Mouse (Mus musculus) heart, embryonic 14.5 days (tissue): ENCODE measurements around the gene Atp5d. TPM values are rescaled to one million over a fixed set of nuclear protein-coding genes. Genes with fewer than 3 reads are reported as not detected.

Experiments
- polyA plus RNA-seq: library from polyadenylated mRNA; unstranded; fragments of >200 nt; fragmentation: Nextera tagmentation; extraction: Ambion mirVana; gene quantifications from 2 replicates; pipeline ENCODE4 v1.2.1, GENCODE M21; 2014

Atp5d gene
- polyA plus RNA-seq, 1 experiment from 2014 or later = 1,015 TPM

Other genes with a start within 250 kb of the Atp5d start
- gene Cfd, start 247.8 kb upstream of the Atp5d start, polyA plus RNA-seq = not detected in 2 replicates
- 34.7 TPM in 2 replicates for gene Med16, start 229.7 kb upstream of the Atp5d start, polyA plus RNA-seq
- gene Gm26602, start 227.8 kb upstream of the Atp5d start, polyA plus RNA-seq = 4.6 TPM in 1 of 2 replicates, not detected in the other
- gene Kiss1r, start 221.7 kb upstream of the Atp5d start, polyA plus RNA-seq = 0.19 and 0.70 TPM in 2 replicates
- gene R3hdm4, start 217.4 kb upstream of the Atp5d start, polyA plus RNA-seq = 96.7 and 98.5 TPM in 2 replicates
- gene Arid3a, start 211.6 kb upstream of the Atp5d start, polyA plus RNA-seq = 1.9 and 2.8 TPM in 2 replicates
- gene Wdr18, start 178.5 kb upstream of the Atp5d start, polyA plus RNA-seq = 73.2 and 84.4 TPM in 2 replicates
- gene Grin3b, start 167.9 kb upstream of the Atp5d start, polyA plus RNA-seq = 0.09 and 0.18 TPM in 2 replicates
- gene Tmem259, start 154.3 kb upstream of the Atp5d start, polyA plus RNA-seq = 16.2 and 20.3 TPM in 2 replicates
- gene Cnn2, start 150.0 kb upstream of the Atp5d start, polyA plus RNA-seq = 265 and 275 TPM in 2 replicates
- 1.6 and 1.7 TPM in 2 replicates for gene Abca7, start 142.1 kb upstream of the Atp5d start, polyA plus RNA-seq
- gene Arhgap45, start 122.0 kb upstream of the Atp5d start, polyA plus RNA-seq = 3.0 and 3.4 TPM in 2 replicates
- gene Polr2e, start 98.8 kb upstream of the Atp5d start, polyA plus RNA-seq = 146 and 162 TPM in 2 replicates
- 715 and 757 TPM in 2 replicates for gene Gpx4, start 91.5 kb upstream of the Atp5d start, polyA plus RNA-seq
- 9.5 and 9.6 TPM in 2 replicates for gene Sbno2, start 33.1 kb upstream of the Atp5d start, polyA plus RNA-seq
- gene Stk11, start 22.8 kb upstream of the Atp5d start, polyA plus RNA-seq = 14.6 and 17.7 TPM in 2 replicates
- 1.6 and 2.6 TPM in 2 replicates for gene Cbarp, start 2.2 kb downstream of the Atp5d start, polyA plus RNA-seq
- 21.2 and 25.8 TPM in 2 replicates for gene Midn, start 9.6 kb downstream of the Atp5d start, polyA plus RNA-seq
- 79.4 and 80.7 TPM in 2 replicates for gene Cirbp, start 27.4 kb downstream of the Atp5d start, polyA plus RNA-seq
- 7.7 and 11.1 TPM in 2 replicates for gene 1600002K03Rik, start 34.3 kb downstream of the Atp5d start, polyA plus RNA-seq
- gene Efna2, start 40.9 kb downstream of the Atp5d start, polyA plus RNA-seq = 8.4 and 10.1 TPM in 2 replicates
- 28.5 and 29.3 TPM in 2 replicates for gene Mum1, start 87.8 kb downstream of the Atp5d start, polyA plus RNA-seq
- 721 and 734 TPM in 2 replicates for gene Ndufs7, start 110.5 kb downstream of the Atp5d start, polyA plus RNA-seq
- 60.3 and 61.5 TPM in 2 replicates for gene Gamt, start 122.4 kb downstream of the Atp5d start, polyA plus RNA-seq
- gene Dazap1, start 122.9 kb downstream of the Atp5d start, polyA plus RNA-seq = 25.0 and 27.5 TPM in 2 replicates
- 648 and 723 TPM in 2 replicates for gene Rps15, start 153.8 kb downstream of the Atp5d start, polyA plus RNA-seq
- gene Apc2, start 157.3 kb downstream of the Atp5d start, polyA plus RNA-seq = 0.78 and 1.4 TPM in 2 replicates
- gene 2310011J03Rik, start 181.9 kb downstream of the Atp5d start, polyA plus RNA-seq = 28.9 and 30.8 TPM in 2 replicates
- gene Pcsk4, start 190.9 kb downstream of the Atp5d start, polyA plus RNA-seq = 1.4 TPM in 2 replicates
- gene Reep6, start 191.3 kb downstream of the Atp5d start, polyA plus RNA-seq = 1.4 and 1.6 TPM in 2 replicates
- 6.8 and 7.8 TPM in 2 replicates for gene Adamtsl5, start 209.8 kb downstream of the Atp5d start, polyA plus RNA-seq
- not detected in 2 replicates for gene Plk5, start 217.8 kb downstream of the Atp5d start, polyA plus RNA-seq
- gene Mex3d, start 249.0 kb downstream of the Atp5d start, polyA plus RNA-seq = 3.9 and 6.3 TPM in 2 replicates